Mouse (Mus musculus) liver, embryonic 11.5 days (tissue): Measurements from ENCODE around the gene Ralb. TPM values are rescaled to one million over a fixed set of nuclear protein-coding genes. Genes with fewer than 3 reads are reported as not detected.

Experiments
- ATAC-seq: fragments of 200-750 bp; cut with Nextera tagmentation; replicated peaks from 2 replicates; pipeline ENCODE4 v1.8.0; 2017; ENCODE audit warnings: moderate number of reproducible peaks, mild to moderate bottlenecking, moderate TSS enrichment, moderate library complexity; ENCODE audit not compliant: low FRiP score
- DNase-seq: peaks from one replicate; pipeline ENCODE4 v3.0.0-alpha.2; 2017; ENCODE audit warnings: low spot score
- H3K27ac ChIP-seq: fragments of 300-500 bp; sonication (generic); 2 replicates; pipeline ENCODE4 v1.5.1; 2014; ENCODE audit warnings: mild to moderate bottlenecking, low read depth, low read length, control low read depth
- H3K27me3 ChIP-seq: fragments of 300-500 bp; sonication (generic); replicated peaks from 2 replicates; pipeline ENCODE4 v1.6.1; 2014; ENCODE audit warnings: low read length, mixed read lengths; ENCODE audit not compliant: control insufficient read depth, insufficient read depth
- H3K36me3 ChIP-seq: fragments of 300-500 bp; sonication (generic); 2 replicates; pipeline ENCODE4 v1.6.1; 2014; ENCODE audit warnings: mild to moderate bottlenecking, low read length, moderate library complexity, mixed read lengths; ENCODE audit not compliant: control insufficient read depth, insufficient read depth
- H3K4me1 ChIP-seq: fragments of 300-500 bp; sonication (generic); replicated peaks from 2 replicates; pipeline ENCODE4 v1.6.1; 2014; ENCODE audit warnings: low read length, mixed read lengths; ENCODE audit not compliant: control insufficient read depth, insufficient read depth
- H3K4me2 ChIP-seq: fragments of 300-500 bp; sonication (generic); 2 replicates; pipeline ENCODE4 v1.6.1; 2014; ENCODE audit warnings: mild to moderate bottlenecking, control low read depth, moderate library complexity
- H3K4me3 ChIP-seq: fragments of 300-500 bp; sonication (generic); 2 replicates; pipeline ENCODE4 v1.5.1; 2014; ENCODE audit warnings: low read depth, low read length, control low read depth
- H3K9ac ChIP-seq: fragments of 300-500 bp; sonication (generic); 2 replicates; pipeline ENCODE4 v1.6.1; 2014; ENCODE audit warnings: low read depth, low read length, control low read depth
- H3K9me3 ChIP-seq: fragments of 300-500 bp; sonication (generic); 2 replicates; pipeline ENCODE4 v1.6.1; 2016; ENCODE audit warnings: low read length, inconsistent platforms, mixed read lengths; ENCODE audit not compliant: control insufficient read depth
- WGBS: fragments of 180-500 bp; shearing (Covaris S2); extraction: QIAGEN DNeasy Blood & Tissue Kit; methylation state at CpG from one replicate; pipeline ENCODE4 v1.1.7; 2014; 5-methylcytosine and 5-hydroxymethylcytosine counted together
- polyA plus RNA-seq: library from polyadenylated mRNA; unstranded; fragments of >200 nt; fragmentation: Nextera tagmentation; extraction: Ambion mirVana; gene quantifications from 2 replicates; pipeline ENCODE4 v1.2.1, GENCODE M21; 2014

Ralb gene
- polyA plus RNA-seq, 1 experiment from 2014 or later, result 92.1 TPM

DNA sequence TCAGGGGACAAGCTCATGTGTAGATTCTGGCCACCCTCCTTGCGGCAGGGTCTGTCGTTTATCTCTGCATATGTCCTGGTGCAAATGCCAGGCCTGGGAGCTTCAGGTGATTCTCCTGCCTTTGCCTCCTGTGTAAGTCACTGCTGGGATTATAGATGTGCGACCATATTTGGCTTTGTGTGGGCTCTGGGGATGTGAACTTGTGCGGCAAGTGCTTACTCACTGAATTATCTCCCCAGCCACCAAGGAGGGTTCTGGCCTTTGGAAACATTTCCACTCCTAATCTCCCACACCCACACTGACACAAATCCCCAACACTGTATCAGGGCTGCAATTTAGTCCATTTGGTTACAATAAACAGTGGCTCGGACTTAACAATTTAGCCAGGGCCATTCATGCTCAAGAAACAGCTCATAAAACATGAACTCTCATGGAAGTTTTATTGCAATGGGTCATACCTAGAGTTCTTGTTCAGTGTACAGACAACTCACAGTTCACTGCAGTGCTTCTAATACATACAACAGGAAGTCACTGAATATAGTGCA, 40.1 kb upstream of the Ralb start:
- WGBS, result 70% methylated on average over 5 of the region's 5 CpGs
- no peak overlapping the region for H3K9ac ChIP-seq
- DNase-seq (no peak), ATAC-seq (no peak; the same call in 1 of the 2 replicates)
- H3K4me1 ChIP-seq, result peaks cover 8% of the 10 kb centered on the region
- no peak overlapping the region for H3K4me2 ChIP-seq
- H3K9me3 ChIP-seq, result no peaks in the 10 kb centered on the region
- H3K36me3 ChIP-seq, result no peaks in the 10 kb centered on the region
- no peaks in the 10 kb centered on the region for H3K27me3 ChIP-seq
- H3K27ac ChIP-seq, result no peak overlapping the region
- H3K4me3 ChIP-seq, result no peak overlapping the region

DNA sequence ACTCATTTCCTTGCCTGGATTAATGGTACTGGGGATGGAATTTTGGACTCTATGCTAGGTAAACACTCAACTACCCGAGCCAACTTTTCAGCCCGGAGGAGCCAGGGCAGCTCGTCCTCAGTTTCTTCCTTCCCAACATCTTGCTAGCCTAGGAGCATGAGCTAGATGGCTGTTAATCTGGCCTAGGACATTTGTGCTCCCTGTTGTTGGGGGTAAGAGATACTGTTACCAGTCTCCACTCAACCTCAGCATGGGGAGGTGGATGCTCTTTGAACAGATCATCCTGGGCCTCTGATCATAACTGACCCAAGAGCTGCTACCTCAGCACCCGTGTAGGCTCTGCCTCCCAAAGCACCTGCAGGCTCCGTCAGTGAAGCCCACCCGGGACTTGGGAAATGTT, 38.7 kb upstream of the Ralb start:
- ATAC-seq (no peak), DNase-seq (peak; percentile 24)
- WGBS, result 88% methylated on average over 6 of the region's 6 CpGs
- Histone ChIP-seq H3K4me3 (no peak overlapping the region), H3K4me2 (no peak overlapping the region), H3K27me3 (no peaks in the 10 kb centered on the region), H3K9me3 (no peaks in the 10 kb centered on the region), H3K36me3 (no peaks in the 10 kb centered on the region), H3K9ac (no peak overlapping the region), H3K27ac (no peak overlapping the region), H3K4me1 (peaks cover 8% of the 10 kb centered on the region)

GRCm38 (mm10) chr1:119541570-119541969, 37.0 kb upstream of the Ralb start:
- Histone ChIP-seq H3K27ac (no peak overlapping the region), H3K9me3 (no peaks in the 10 kb centered on the region), H3K4me1 (peaks cover 8% of the 10 kb centered on the region), H3K4me3 (no peak overlapping the region), H3K27me3 (no peaks in the 10 kb centered on the region), H3K4me2 (no peak overlapping the region), H3K36me3 (no peaks in the 10 kb centered on the region), H3K9ac (no peak overlapping the region)
- WGBS, result 60% methylated on average over 3 of the region's 3 CpGs
- ATAC-seq (no peak), DNase-seq (no peak)

DNA sequence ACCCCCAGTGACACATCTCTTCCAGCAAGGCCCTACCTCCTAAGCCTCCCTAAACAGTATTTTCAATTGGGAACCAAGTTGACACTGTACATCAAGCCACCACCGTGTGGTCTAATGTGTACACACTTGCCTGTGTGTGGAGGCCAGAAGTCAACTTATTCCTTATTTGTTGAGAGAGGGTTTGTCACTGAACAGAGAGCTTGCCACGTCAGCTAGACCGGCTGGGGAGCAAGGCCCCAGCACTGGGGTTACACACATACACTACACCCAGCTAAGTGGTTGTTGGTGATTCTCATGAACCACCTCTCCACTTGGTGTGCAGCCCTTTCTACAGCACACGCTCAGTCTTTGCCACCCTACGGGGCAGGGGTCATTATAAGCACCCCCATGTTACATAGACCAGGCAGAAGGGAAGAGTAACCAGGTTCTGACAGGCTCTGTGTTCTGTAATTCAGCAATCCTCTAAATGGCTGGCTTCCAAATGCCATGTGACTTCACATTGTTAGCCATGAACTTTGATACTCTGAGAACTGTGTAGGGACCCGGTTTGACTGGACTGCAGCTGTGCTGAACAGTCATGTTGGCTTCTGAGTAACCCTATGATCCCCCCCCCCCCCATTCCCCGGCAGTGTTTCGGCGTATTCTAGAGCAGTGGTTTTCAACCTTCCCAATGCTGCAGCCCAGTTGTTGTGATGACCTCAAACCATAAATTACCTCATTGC, 36.4 kb upstream of the Ralb start:
- no peak overlapping the region for H3K4me2 ChIP-seq
- 74% methylated on average over 9 of the region's 9 CpGs for WGBS
- H3K9ac ChIP-seq, result no peak overlapping the region
- no peaks in the 10 kb centered on the region for H3K36me3 ChIP-seq
- no peaks in the 10 kb centered on the region for H3K9me3 ChIP-seq
- no peak overlapping the region for H3K4me3 ChIP-seq
- H3K27ac ChIP-seq, result 0 out of 2 replicates have a peak overlapping the region, but pooled peaks have one; percentile 4
- ATAC-seq (peak; percentile 23; the same call in 1 of the 2 replicates), DNase-seq (no peak)
- no peaks in the 10 kb centered on the region for H3K27me3 ChIP-seq
- H3K4me1 ChIP-seq, result peaks cover 8% of the 10 kb centered on the region

- Histone ChIP-seq H3K9me3 (no peaks in the 10 kb centered on the region), H3K4me2 (no peak overlapping the region)
- no peak for ATAC-seq
Measured at GRCm38 (mm10) chr1:119539252-119539651, 34.7 kb upstream of the Ralb start.

DNA sequence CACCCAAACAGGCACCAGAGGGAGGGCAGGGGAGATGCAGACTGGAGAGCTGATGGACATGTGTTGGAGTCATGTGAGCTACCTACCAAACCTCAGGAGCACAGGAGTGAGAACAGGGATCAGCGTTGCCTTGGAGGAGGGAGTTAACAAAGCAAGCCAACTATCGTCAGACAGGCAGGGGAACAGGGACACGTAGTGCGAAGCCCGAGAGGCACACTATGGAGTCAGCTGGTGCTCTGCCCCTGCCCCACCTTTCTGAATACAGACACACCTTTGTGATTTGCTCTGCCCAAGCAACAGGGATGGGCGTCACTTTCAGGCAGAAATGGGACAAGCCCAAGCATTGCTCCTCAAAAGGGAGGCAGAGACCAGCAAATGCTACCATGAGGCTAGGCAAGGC, 33.1 kb upstream of the Ralb start:
- Histone ChIP-seq H3K4me1 (no peaks in the 10 kb centered on the region; the same call in 1 of the 2 replicates), H3K27ac (no peak overlapping the region), H3K9ac (no peak overlapping the region), H3K4me2 (no peak overlapping the region), H3K27me3 (no peaks in the 10 kb centered on the region), H3K36me3 (no peaks in the 10 kb centered on the region), H3K4me3 (no peak overlapping the region), H3K9me3 (no peaks in the 10 kb centered on the region)
- WGBS, result 85% methylated on average over 6 of the region's 6 CpGs
- ATAC-seq (no peak), DNase-seq (no peak)

More at GRCm38 (mm10) chr1:119539252-119539651, 34.7 kb upstream of the Ralb start:
- no peaks in the 10 kb centered on the region; the same call in 1 of the 2 replicates for H3K4me1 ChIP-seq
- H3K27ac ChIP-seq, result no peak overlapping the region
- no peaks in the 10 kb centered on the region for H3K27me3 ChIP-seq
- 62% methylated on average over 2 of the region's 2 CpGs for WGBS
- H3K4me3 ChIP-seq, result no peak overlapping the region
- no peak for DNase-seq
- H3K9ac ChIP-seq, result no peak overlapping the region
- H3K36me3 ChIP-seq, result no peaks in the 10 kb centered on the region

DNA sequence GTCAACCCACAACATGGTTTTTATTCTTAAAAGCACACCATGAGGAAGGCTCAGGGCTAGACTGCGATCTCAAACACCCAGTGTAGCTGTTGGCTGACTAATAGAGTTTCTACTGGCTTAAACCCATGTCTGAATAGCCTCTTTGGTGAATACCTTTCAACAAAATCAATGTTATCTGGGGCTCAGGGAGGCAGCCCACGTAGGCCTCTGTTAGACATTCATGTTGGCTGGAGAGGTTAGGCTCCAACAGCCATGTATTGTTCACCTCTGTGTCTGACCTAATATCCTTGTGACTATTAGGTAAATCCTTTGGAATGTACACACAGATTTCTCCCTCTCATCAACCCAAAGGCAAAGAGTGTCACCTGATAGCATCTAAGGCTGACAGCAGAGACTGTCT, 31.5 kb upstream of the Ralb start:
- H3K27ac ChIP-seq, result no peak overlapping the region
- 74% methylated on average over 2 of the region's 2 CpGs for WGBS
- DNase-seq (no peak), ATAC-seq (no peak)
- no peaks in the 10 kb centered on the region for H3K36me3 ChIP-seq
- no peak overlapping the region for H3K4me2 ChIP-seq
- no peaks in the 10 kb centered on the region; the same call in 1 of the 2 replicates for H3K4me1 ChIP-seq
- H3K27me3 ChIP-seq, result no peaks in the 10 kb centered on the region
- H3K9ac ChIP-seq, result no peak overlapping the region
- H3K4me3 ChIP-seq, result no peak overlapping the region
- no peaks in the 10 kb centered on the region for H3K9me3 ChIP-seq

GRCm38 (mm10) chr1:119534341-119534740, 29.7 kb upstream of the Ralb start:
- Histone ChIP-seq H3K4me3 (no peak overlapping the region), H3K4me1 (no peaks in the 10 kb centered on the region), H3K27me3 (no peaks in the 10 kb centered on the region), H3K27ac (no peak overlapping the region), H3K36me3 (0 out of 2 replicates have a peak, but pooled peaks cover 6% of the 10 kb centered on the region), H3K9ac (no peak overlapping the region), H3K4me2 (no peak overlapping the region), H3K9me3 (no peaks in the 10 kb centered on the region)
- no peak for ATAC-seq
- no peak for DNase-seq
- WGBS, result 69% methylated on average over 5 of the region's 5 CpGs
